In genomic region chr3:146405213-146406006, GRCm38 (mm10) we compare ENCODE assay signal across 8 mouse cellular contexts. TPM values are rescaled to one million over a fixed set of nuclear protein-coding genes. Genes with fewer than 3 reads are reported as not detected.
DNase-seq lines count a peak whose midpoint lies in the region; ATAC-seq and TF ChIP-seq lines count a peak whose summit lies in the region.

No protein-coding gene starts in this region.

- peaks cover 3% of the 10 kb centered on the region; the same call in 1 of the 2 replicates for H3K9me3 ChIP-seq in kidney, embryonic 14.5 days (ENCODE audit: control insufficient read depth, low read length)
- H3K9me3 ChIP-seq in heart, postnatal 0 days (replicated peaks; ENCODE audit: control insufficient read depth, low read length): no peaks in the 10 kb centered on the region

- H3K4me1 ChIP-seq in kidney, embryonic 14.5 days (ENCODE audit: control insufficient read depth, insufficient read depth, low read length): peaks cover 19% of the 10 kb centered on the region; the same call in 1 of the 2 replicates
- H3K4me1 ChIP-seq in heart, postnatal 0 days (ENCODE audit: control insufficient read depth, insufficient read depth): peaks cover 8% of the 10 kb centered on the region

- peak overlapping the region; percentile 70 for H3K9ac ChIP-seq in kidney, embryonic 14.5 days (ENCODE audit: low read depth, low read length)
- H3K9ac ChIP-seq in heart, postnatal 0 days (replicated peaks; ENCODE audit: low read depth, low read length): peak overlapping the region; percentile 72

- peak overlapping the region; percentile 31; the same call in 1 of the 2 replicates for H3K27ac ChIP-seq in kidney, embryonic 14.5 days (ENCODE audit: low read depth, low read length)
- no peak overlapping the region for H3K27ac ChIP-seq in heart, postnatal 0 days (ENCODE audit: low read depth)

- no peaks in the 10 kb centered on the region for H3K27me3 ChIP-seq in kidney, embryonic 14.5 days (ENCODE audit: control insufficient read depth, insufficient read depth, low read length)
- no peaks in the 10 kb centered on the region for H3K27me3 ChIP-seq in heart, postnatal 0 days (ENCODE audit: control insufficient read depth, insufficient read depth, low read length)

- no peak for TF ChIP-seq EP300 in heart, postnatal 0 days (IDR thresholded peaks at IDR 0.05; ENCODE audit: low read depth)

- WGBS in kidney, embryonic 14.5 days: 19% methylated on average over 18 of the region's 18 CpGs
- 32% methylated on average over 18 of the region's 18 CpGs for WGBS in heart, postnatal 0 days

- ATAC-seq in kidney, embryonic 14.5 days (ENCODE audit: low FRiP score, low TSS enrichment): no peak
- ATAC-seq in heart, postnatal 0 days (ENCODE audit: insufficient read depth, low read depth): no peak
- ATAC-seq in megakaryocyte progenitor cell, adult 5-6 weeks (replicated peaks; ENCODE audit: poor library complexity): peak; percentile 57

- H3K4me3 ChIP-seq in kidney, embryonic 14.5 days (ENCODE audit: low read length): peak overlapping the region; percentile 68
- H3K4me3 ChIP-seq in heart, postnatal 0 days (ENCODE audit: low read depth, low read length): peak overlapping the region; percentile 90

- DNase-seq in kidney, postnatal 4 days: no peak
- peak; percentile 42 for DNase-seq in brain, embryonic 14.5 days (ENCODE audit: low read depth)
- no peak for DNase-seq in heart, postnatal 0 days (ENCODE audit: low spot score)
- DNase-seq in adrenal gland, postnatal 10 days: no peak
- no peak for DNase-seq in MN1 (ENCODE audit: low spot score)
- DNase-seq in lung, postnatal 4 days: no peak

- no peak for TF ChIP-seq POLR2A in brain, embryonic 14.5 days (IDR thresholded peaks at IDR 0.05; ENCODE audit: borderline replicate concordance, extremely low read depth, insufficient read depth, insufficient read length, poor library complexity, severe bottlenecking)

- H3K36me3 ChIP-seq in kidney, embryonic 14.5 days (ENCODE audit: control insufficient read depth, insufficient read depth, low read length): no peaks in the 10 kb centered on the region
- no peaks in the 10 kb centered on the region for H3K36me3 ChIP-seq in heart, postnatal 0 days (replicated peaks; ENCODE audit: control insufficient read depth, insufficient read depth, low read length)

- no peak for TF ChIP-seq CTCF in brain, embryonic 14.5 days (IDR thresholded peaks at IDR 0.05; ENCODE audit: borderline replicate concordance, extremely low read depth, insufficient read depth, insufficient read length)
- no peak for TF ChIP-seq CTCF in heart, postnatal 0 days (IDR thresholded peaks at IDR 0.05; ENCODE audit: low read depth)

- peak overlapping the region; percentile 78 for H3K4me2 ChIP-seq in kidney, embryonic 14.5 days (replicated peaks; ENCODE audit: low read depth, low read length)
- peak overlapping the region; percentile 80 for H3K4me2 ChIP-seq in heart, postnatal 0 days (ENCODE audit: low read depth, low read length)

RNA-seq across cellular contexts. Expression of gene Ssx2ip, which starts 1.0 kb away (rescaled TPM):
- 14.7 and 25.8 TPM in 2 replicates for polyA plus RNA-seq in kidney, embryonic 14.5 days (2014; fragmentation: Nextera tagmentation; extraction: Ambion mirVana)
- polyA plus RNA-seq in brain, embryonic 14.5 days (2012; rRNA removed): 9.5 and 12.2 TPM in 2 replicates
- total RNA-seq in heart, postnatal 0 days (2014; rRNA removed; ENCODE audit: low replicate concordance): 6.4 and 13.8 TPM in 2 replicates
- polyA plus RNA-seq in heart, postnatal 0 days (2015; fragmentation: Nextera tagmentation; extraction: Ambion mirVana): 7.3 and 7.6 TPM in 2 replicates
- total RNA-seq in megakaryocyte progenitor cell, adult 5-6 weeks (2015): 13.2 and 16.2 TPM in 2 replicates
- 22.1 and 26.2 TPM in 2 replicates for total RNA-seq in megakaryocyte progenitor cell, adult 5-6 weeks (2017)
- 10 to 100 TPM; 12.5 to 17.3 TPM for total RNA-seq in adrenal gland, postnatal 10 days (2021)

RNA-seq across cellular contexts. Expression of gene Ctbs, which starts 44.2 kb away (rescaled TPM):
- polyA plus RNA-seq in kidney, embryonic 14.5 days (2014; fragmentation: Nextera tagmentation; extraction: Ambion mirVana): 8.9 and 12.9 TPM in 2 replicates
- 1.8 and 2.4 TPM in 2 replicates for polyA plus RNA-seq in brain, embryonic 14.5 days (2012; rRNA removed)
- 4.2 and 11.4 TPM in 2 replicates for total RNA-seq in heart, postnatal 0 days (2014; rRNA removed; ENCODE audit: low replicate concordance)
- 6.6 and 7.4 TPM in 2 replicates for polyA plus RNA-seq in heart, postnatal 0 days (2015; fragmentation: Nextera tagmentation; extraction: Ambion mirVana)
- 12.5 and 17.0 TPM in 2 replicates for total RNA-seq in megakaryocyte progenitor cell, adult 5-6 weeks (2015)
- 9.9 and 10.5 TPM in 2 replicates for total RNA-seq in megakaryocyte progenitor cell, adult 5-6 weeks (2017)
- 10 to 100 TPM in 1 of 2 experiments, 1 to 10 TPM in 1; 8.4 to 11.0 TPM for total RNA-seq in adrenal gland, postnatal 10 days (2021)
